Mouse (Mus musculus): ENCODE data around the gene Apc2.

The Apc2 gene

GRCm38 (mm10) chr10:80321670-80322581, 26.1 kb downstream of the Apc2 start:
- DNase-seq: no peak

- DNase-seq: peak; percentile 47
These were observed 27.0 kb downstream of the Apc2 start for GRCm38 (mm10) chr10:80322811-80323211.

- peak; percentile 85 for DNase-seq
These were observed 27.7 kb downstream of the Apc2 start for GRCm38 (mm10) chr10:80323261-80324119.

DNA sequence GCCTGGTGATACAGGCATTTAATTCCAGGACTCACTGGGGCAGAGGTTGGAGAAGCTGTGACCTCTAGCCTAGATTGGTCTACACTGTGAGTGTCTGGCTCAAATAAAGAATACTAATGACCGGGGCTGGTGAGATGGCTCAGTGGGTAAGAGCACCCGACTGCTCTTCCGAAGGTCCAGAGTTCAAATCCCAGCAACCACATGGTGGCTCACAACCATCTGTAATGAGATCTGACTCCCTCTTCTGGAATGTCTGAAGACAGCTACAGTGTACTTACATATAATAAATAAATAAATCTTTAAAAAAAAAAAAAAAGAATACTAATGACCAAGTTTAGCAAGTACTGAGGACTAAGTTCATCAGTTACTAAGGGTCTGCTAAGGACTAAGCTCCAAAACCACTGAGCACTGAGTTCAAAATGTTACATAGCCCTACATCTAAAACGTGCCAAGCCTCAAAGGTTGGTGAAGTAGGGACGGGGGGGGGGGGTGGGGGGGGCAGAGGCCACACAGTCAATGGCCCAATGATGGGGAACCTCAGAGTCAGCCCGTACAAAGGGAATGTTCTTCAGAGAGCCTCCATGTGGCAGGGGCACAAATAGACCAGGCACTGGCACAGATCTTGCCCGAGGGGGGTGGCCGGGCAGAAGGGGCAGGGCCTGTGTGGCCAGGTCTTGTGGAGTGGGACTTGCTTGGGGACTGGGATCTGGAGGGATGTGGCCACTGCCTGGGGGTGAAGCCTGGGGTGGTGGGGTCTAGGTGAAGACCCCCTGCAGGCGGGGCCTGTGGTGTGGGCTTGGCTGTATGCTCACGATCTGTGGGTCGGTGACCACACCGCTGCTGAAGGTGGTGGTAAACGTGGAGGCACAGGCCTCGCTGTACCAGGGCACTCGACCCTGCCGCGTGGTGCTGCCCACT, 28.6 kb downstream of the Apc2 start:
- DNase-seq: no peak

- DNase-seq: no peak
These were observed 29.3 kb downstream of the Apc2 start for GRCm38 (mm10) chr10:80325045-80325444.

GRCm38 (mm10) chr10:80329273-80330081, 33.7 kb downstream of the Apc2 start, which contains the start of the genes Pcsk4 and Reep6:
TSS of gene Pcsk4 (minus strand) at chr10:80329498.
TSS of gene Reep6 (plus strand) at chr10:80329953.
- DNase-seq: peak; percentile 99

GRCm38 (mm10) chr10:80330084-80330483, 34.3 kb downstream of the Apc2 start:
- no peak for DNase-seq

DNA sequence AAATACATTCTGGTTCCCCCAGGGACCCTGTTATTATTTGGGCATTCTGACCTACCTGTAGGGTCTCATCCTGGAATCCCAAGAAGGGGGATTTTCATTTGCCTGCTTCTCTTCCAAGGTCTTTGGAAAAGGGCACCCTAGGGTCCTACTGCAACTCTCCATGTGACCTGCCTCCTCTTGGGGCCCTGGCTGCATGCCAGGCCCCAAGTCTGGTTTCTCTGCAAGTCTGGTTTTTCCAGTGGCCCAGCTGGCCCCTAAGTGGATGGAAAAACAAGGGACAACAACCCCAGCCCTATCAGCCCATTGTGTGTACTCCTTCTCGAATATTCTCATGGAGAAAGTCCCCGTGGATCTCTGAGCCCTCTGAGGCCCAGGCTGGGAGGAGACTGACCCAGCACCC, 35.1 kb downstream of the Apc2 start:
- DNase-seq: no peak

DNA sequence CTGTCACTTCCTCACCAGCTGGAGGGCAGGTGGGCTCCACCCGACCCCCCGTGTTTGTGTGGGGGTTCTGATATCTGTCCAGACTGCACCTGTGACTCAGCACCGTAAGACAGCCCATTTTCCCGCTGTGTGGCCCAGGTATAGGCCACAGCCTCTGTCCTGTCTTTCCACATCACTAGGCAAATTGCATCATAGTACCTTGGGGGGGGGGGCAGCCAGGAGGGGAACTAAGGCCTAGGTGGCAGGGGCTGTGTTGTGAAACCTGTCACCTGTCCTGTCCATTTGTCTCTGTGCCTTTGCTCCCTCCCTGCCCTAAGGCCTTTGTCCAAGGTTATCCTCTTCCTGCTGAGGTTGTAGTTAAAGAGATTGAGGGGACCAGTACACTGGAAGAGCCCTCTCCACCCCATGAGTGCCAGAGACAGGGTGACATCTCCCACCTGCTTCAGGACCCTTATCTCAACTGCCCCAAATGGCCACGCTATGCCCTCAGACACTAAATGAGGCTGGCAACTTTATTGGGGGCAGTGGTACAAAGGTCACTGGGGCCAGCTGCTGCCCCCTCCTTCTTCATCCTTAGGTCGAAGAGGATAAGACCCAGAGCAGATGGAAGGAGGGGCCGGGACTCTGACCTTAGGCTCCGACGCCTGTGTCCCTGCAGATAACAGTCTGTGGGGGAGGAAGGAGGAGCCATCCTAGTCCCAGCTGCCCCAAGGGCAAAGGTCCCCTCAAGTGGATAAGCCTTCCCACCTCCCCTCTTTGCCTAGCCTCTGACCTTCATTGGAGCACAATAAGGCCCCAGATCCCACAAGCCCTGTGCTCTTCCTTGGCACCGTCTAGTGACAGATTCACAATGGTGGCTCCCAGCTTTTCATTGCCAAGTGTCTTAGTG, 36.1 kb downstream of the Apc2 start:
- DNase-seq: no peak

GRCm38 (mm10) chr10:80332525-80332989, 36.8 kb downstream of the Apc2 start:
- no peak for DNase-seq

DNA sequence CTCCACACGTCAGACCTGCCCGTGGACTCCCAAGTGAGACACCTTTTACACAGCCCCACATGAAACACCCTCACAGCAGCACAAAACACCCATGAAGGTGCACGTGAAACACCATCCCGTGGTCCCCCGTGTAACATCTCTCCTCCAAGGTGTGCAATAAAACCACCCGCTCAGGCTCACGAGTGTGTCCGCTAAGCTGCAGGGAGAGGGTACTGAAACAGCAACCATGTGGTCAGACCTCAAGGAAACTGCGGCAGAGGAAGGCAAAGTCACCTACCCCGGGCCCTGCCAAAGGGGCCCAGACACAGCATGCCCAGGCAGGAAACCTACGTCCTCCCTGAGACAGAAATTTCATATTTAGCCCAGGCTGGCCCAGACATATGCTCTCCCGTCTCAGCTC, 40.5 kb downstream of the Apc2 start:
- no peak for DNase-seq

- DNase-seq: peak; percentile 91
These were observed 44.4 kb downstream of the Apc2 start for GRCm38 (mm10) chr10:80339941-80340750.

DNA sequence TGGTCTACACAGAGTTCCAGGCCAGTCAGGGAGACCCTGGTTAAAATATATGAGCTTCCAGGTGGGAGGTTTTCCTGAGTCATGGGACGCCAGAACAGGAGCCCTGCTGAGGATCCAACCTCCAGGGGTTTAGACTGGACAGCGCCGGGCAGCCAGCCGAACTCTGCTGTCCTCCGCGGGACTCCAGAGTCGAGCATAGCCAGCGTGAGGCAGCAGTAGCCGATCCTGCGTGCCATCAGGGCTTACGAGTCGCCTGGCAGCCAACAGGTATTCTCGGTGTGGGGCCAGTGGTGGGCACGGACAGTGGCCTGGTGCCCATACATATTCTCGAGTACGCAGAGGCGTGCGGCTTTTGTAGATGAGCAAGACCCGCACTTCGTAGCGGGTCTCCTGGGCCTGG, 45.2 kb downstream of the Apc2 start:
- no peak for DNase-seq

DNA sequence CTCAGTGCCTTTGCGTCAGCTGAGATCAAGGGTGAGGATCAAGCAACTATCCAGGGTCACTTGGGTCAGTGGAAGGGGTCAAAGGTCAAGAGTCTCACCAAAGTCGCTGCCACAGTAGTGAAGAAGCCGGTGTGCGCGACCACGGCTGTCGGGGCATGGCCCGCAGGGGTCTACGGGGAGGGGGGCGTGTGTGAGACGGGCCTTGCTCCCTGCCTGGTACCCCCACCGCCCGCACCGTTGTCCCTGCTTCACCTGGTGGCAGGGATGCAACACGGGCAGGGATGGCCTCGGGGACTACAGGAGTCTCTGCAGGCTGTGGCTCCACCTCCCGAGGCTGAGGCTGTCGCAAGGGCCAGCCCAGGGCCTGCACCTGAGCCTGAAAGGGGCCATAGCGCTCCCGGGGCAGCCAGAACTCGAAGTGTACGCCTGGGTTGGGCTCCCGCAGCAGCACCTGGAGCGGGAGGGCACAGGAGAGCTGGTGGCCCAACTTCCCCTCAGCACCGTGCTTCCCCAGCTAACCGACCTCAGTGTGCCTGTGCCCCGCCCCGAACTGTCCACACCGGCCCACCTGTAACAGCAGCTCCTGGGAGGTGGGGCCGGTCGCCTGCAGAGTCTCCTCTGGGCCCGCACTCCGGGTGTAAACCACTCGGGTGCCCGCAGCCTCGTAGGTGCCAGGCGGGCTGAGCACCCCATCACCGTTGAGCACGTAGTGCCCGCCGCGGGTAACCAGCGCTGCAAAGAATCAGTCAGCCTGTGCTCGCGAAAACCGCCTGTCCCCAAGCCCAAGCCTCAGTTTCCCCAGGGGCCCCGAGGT, 45.9 kb downstream of the Apc2 start:
- DNase-seq: no peak

- no peak for DNase-seq
These were observed 46.5 kb downstream of the Apc2 start for GRCm38 (mm10) chr10:80342305-80342748.

DNA sequence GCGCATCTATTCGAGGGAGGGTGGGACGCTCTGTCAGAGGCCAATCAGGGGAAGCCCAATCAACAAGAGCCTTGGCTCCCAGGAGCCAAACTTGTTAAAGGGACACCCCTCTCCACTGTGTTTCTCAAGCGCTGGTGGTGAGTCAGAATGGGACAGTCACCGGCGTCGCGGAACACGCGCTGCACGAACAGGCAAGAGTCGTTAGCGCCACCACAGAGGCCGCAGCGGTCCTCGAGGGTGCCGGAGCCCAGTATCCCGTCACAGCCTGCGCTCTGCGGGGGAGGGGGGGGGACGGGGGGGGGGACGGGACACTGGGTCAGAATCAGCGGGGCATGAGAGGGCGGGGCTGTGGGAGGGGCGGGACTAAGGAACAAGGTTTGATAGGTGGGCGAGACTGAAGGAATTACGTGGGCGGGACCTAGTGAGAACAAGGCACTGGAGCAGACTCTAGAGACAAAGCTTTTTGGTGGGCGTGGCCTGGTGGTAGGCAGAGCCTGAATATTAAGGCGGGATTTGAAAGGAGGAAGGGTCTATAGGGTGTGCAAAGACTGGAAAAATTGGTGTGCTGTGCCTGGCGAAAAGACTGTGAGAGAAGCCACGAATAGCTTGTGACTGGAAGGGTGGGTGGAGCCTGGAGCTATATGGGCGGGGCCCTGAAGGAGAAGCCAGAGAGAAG, 47.1 kb downstream of the Apc2 start:
- DNase-seq: peak; percentile 84

- no peak for DNase-seq
These were observed 47.7 kb downstream of the Apc2 start for GRCm38 (mm10) chr10:80343425-80343895.
